Mouse (Mus musculus): ENCODE measurements around the gene Spns2.

Gene Spns2

GRCm38 (mm10) chr11:72500139-72500538, 10.4 kb upstream of the Spns2 start:
- no peak for DNase-seq (ENCODE audit: low spot score)

DNA sequence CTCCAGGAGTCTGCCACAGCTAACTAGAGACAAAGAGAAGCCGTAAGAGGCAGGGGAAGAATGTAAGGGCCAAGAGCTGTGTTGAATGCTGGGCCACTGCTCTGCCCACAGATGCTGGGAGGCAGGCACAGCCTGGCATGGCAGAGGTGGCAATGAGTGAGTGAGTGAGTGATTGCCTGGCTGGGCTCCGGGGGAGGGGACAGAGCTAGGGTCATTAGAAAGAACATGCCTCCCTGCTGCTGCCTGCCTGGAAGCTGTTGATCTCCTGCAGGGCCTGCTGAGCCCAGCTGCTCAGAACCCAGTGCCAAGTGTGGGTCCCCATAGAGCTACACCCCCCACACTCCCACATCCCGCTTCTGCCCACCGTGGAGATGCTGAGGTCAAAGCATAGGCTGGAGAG, 7.7 kb upstream of the Spns2 start:
- no peak for DNase-seq (ENCODE audit: low spot score)

DNA sequence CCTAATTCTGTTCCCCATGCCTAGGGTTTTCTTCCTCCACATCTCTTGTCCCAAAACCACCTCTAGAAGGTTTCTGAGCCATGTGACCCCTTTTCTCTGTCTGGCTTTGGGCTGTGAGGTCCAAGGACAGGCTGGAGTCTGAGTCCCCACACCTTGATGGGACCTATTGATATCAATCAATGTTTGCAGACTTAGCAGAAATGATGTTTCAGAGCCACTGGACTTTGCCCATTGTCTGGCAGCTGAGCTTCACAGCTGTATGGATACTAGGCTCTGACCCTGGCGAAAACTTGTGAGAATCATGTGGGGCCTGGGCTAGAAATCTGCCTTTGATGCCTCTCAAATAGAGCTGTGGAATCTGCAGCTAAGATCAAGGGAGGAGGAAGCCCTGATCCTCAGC, 7.1 kb upstream of the Spns2 start:
- no peak for DNase-seq (ENCODE audit: low spot score)

- DNase-seq (ENCODE audit: low spot score), result no peak
Measured at GRCm38 (mm10) chr11:72496066-72496465, 6.4 kb upstream of the Spns2 start.

DNA sequence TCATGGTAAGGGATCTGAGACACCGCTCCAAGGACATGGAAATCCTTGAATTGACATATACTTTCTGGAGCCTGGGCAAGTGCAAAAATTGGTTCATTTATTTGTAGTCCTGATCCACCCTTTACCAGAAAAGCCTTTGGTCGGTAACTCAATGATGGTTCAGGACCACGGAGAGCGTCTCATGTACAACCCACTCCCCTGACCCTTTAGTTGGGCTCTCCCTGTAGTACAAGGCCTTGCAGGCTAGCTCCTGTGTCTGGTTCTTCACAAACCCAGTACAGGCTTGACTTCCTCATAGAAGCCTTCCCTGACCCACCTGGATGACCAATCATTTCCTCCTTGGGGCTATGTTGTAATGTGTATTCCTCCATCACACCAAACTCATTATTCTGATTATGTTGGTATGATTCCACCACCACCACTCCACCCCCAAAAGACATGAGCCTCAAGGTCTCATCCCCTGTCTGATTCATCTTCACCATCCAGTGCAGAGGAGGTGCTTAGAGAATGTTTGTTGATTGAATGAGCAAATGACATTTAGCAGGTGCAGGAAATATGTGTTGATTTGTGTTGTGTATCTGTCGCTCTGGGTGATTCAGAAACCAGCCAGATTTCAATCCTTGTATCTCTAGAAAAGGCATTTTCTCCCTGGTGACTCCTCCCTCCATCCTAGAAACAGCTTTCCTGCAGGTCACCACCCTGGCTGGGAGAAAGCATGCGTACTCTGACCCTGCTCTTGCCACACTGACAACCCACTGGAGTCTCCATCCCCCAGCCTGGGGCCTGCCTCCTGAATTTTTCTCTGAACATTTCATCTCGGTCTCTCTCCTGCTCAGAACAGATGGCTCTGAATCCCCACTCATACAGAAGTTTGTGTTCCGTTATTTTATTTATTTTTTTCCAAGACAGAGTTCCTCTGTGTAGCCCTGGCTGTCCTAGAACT, 4.6 kb upstream of the Spns2 start:
- no peak for DNase-seq (ENCODE audit: low spot score)

DNA sequence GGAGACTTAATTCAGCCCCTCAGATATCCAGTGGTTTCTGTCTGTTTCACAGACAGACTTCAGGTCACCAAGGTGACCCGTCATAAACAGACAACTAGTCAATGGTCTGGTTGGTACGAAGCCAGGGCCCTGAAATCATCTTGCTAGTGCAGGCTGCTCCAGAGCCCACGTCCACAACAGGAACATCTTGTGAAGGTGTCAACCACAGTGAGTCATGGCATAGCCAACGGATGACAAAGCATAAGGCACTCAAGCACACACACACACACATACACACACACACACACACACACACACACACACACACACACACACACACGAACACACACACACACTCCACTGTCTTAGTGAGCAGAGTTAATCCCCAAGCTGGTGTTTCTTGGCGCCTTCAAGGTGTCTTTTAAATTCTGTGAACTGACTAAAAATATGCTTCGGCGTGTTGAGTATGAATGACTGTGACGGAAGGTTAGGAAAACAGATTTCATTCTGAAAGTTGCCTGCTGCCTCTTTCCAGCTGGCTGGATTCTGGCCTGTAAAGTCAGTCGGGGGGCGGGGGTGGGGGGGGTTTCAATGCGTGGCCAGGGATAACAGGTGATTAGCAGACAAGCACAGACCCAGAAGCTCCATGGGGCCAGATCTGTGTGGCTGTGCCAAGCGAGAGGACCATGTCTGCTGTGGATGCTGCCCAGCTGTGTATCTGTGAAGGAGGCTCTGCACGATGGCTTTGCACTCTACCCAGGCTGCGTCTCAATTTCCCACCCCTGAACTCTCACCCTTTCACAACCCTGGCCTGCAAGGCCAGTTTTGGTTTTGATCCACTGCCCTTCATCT, 1.6 kb upstream of the Spns2 start:
- no peak for DNase-seq (ENCODE audit: low spot score)

- DNase-seq (ENCODE audit: low spot score), result no peak
Measured at GRCm38 (mm10) chr11:72489397-72489796, 307 bp downstream of the Spns2 start.

- no peak for DNase-seq (ENCODE audit: low spot score)
Measured at GRCm38 (mm10) chr11:72488753-72489271, 892 bp downstream of the Spns2 start.

GRCm38 (mm10) chr11:72487739-72488138, 2.0 kb downstream of the Spns2 start:
- no peak for DNase-seq (ENCODE audit: low spot score)

DNA sequence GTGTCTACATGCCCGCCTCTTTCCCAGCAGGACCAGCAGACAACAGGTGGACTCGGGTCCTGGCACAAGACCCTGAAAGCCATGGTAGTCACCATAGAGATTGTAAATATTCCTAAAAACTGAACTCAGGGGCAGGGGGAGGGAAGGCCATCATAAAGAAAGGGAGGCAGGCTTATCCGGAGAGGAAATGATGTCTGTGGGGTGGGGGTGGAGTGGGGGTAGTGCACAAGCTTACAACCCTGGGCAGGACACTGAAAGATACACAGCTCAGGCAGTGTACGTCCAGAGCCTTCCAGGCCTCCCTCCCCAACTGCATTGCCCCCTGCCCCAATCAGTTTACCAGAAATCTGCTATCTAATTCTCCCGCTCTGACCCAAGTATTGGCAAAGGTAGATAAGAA, 2.5 kb downstream of the Spns2 start:
- DNase-seq (ENCODE audit: low spot score), result no peak

GRCm38 (mm10) chr11:72485960-72486359, 3.7 kb downstream of the Spns2 start:
- no peak for DNase-seq (ENCODE audit: low spot score)

DNA sequence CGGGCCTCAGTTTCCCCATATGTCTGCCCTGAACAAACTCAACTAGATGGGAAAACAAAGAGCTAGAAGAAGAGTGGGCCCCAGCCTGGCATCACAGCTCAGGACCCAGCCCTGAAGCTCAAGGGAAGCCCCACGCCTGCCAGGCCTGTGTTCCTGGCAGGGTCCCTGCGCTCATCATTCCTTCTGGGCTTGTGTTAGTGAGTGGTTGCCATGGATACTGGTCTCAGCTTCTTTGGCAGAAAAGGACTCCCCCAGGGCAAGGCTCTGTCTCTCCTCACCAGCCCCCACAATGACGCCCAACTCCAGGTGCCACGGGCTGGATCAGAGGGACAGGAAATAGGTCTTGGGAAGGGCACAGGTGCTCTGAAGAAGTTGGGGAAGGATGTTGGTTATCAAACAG, 4.5 kb downstream of the Spns2 start:
- DNase-seq (ENCODE audit: low spot score), result no peak

GRCm38 (mm10) chr11:72484549-72484948, 5.2 kb downstream of the Spns2 start:
- no peak for DNase-seq (ENCODE audit: low spot score)

DNA sequence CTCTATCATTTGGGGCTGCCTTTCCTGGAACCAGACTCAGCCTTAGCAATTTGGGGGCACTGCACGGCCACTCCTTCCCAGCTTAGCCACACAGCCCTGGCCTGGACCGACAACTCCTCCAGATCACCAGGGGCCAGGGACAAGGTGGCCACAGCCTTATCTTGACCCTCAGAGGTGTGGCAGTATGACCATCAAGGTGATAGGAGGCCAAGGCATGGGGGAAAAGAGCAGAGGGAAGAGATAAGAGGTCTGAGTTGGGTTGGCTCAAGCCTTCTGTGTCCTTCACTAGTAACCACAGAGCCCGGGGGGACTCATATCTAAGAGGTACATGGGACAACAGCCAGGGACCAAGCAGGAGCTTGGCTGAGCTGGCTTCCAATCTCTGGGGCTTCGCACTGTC, 7.8 kb downstream of the Spns2 start:
- no peak for DNase-seq (ENCODE audit: low spot score)

DNA sequence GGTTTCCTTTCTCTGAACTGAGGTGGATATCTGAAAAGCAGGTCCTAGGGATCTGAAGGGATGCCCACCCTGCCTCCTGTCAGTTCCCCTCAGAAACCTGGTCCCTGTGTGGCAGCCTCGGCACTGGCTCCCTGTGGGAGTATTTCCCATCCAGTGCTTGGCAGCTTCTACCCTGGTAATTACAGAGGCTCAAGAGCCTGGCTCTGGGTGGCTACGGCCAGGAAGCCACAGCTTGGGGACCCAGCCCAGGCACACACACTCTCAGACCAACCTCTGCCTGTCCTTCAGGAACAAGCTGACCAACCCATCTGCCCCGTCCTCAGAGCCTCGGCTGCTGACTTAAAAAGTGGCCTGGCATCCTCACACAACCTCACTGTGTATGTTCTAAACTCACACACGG, 8.4 kb downstream of the Spns2 start:
- DNase-seq (ENCODE audit: low spot score), result no peak

DNA sequence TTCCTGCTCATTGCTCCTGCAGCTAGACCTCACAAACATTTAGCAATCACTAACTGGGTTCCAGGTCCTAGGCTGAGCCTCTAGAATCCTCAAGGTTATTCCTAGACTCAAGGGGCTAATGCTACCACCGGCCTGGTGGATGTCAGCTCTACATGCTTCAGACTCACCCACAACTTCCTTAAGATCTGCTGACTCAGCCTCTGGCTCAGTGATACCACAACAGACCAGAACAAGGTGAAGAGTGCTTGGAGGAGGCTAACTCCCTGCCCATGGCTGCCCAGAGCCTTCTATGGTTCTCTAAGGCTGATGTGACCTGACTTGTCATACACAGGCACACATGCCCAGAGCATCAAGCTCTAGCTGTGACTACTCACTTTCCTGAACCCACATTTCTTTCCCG, 10.2 kb downstream of the Spns2 start:
- DNase-seq (ENCODE audit: low spot score), result no peak

GRCm38 (mm10) chr11:72478228-72478627, 11.5 kb downstream of the Spns2 start:
- no peak for DNase-seq (ENCODE audit: low spot score)

GRCm38 (mm10) chr11:72477653-72478052, 12.1 kb downstream of the Spns2 start:
- no peak for DNase-seq (ENCODE audit: low spot score)

GRCm38 (mm10) chr11:72477182-72477581, 12.5 kb downstream of the Spns2 start:
- DNase-seq (ENCODE audit: low spot score), result no peak

DNA sequence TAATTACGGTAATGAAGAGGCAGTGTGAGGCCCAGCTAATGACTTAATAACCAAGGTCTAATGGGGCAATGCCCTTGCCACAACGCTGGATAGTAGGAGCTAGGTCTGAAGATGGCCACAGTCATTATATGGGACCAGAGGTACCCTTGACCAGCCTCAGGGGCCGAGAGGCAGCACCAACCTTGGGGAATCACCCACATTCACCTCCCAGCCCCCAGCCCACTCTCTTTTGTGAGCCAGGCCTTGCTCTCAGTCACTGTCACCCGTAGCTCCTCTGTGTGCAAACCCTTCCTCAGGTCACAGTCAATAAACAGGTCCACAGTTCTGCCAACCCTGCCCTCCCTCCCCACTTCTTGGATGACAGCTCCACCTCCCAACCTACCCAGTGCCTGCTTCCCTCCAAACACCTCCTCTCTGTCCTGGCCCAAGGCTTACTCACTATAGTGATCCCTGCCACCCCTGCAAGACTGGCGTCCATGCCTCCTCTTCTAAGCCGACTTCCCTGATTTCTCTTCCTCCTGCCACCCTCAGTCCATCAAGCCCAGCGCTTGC, 13.6 kb downstream of the Spns2 start:
- no peak for DNase-seq (ENCODE audit: low spot score)

DNA sequence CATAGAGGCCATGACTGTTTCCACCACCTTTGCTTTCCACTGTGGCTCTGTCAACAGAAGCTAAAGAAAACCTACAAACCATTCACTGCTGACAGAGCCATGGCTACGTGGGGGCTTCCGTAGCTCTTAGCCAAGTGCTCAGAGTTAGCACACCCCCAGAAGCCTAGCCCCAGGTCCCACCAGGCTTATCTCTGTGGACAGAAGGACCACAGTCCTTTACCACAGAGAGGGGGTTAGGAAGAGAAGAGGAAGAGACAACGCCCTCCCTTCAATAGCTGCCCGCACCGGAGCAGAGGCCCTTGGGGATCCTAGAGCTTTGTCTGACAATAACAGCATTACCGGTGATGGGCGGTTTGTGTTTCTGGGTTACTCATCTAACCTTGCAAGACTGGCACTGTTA, 14.3 kb downstream of the Spns2 start:
- DNase-seq (ENCODE audit: low spot score), result no peak

- DNase-seq (ENCODE audit: low spot score), result no peak
Measured at GRCm38 (mm10) chr11:72474926-72475325, 14.8 kb downstream of the Spns2 start.

DNA sequence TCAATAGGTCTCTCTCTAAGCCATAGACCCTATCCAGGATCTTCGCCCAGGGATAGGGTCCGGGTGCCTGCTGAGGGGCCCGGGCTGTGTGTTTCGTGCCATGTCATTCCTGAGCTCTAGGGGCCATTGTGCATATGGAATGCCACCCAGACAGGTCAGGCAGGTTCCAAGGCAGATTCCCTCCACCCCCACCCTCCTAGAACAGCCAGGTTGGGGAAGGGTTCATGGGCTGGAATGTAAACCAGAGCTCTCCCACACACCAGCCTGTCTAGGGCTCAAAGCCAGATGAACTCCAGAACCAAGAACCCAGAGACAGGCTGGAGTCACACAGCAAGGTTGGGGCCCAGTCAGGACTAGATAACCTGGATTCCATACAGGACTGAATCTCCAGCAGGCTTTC, 16.2 kb downstream of the Spns2 start:
- DNase-seq (ENCODE audit: low spot score), result no peak
